Mouse (Mus musculus) frontal cortex, postnatal 36 days (tissue): ENCODE results near the gene Twist1.
A peak's percentile ranks its signal among the peaks of the same experiment; 100 is the strongest.

Experiments used
- DNase-seq, 2 experiments: peaks; one replicate each; pipeline ENCODE4 v3.0.0; 2022; ENCODE audit warnings: low spot score in 2 of 2

The Twist1 gene

GRCm38 (mm10) chr12:33957400-33958240 lies at the start of gene Twist1:
TSS of gene Twist1 (plus strand) at chr12:33957671.
- DNase-seq, result no peak

- DNase-seq, result no peak
Observed at GRCm38 (mm10) chr12:33926751-33927150, 30.7 kb upstream of the Twist1 start.

GRCm38 (mm10) chr12:33927334-33928098 lies 30.0 kb upstream of the Twist1 start:
- DNase-seq, result peak; percentile 2 to 4

- peak in 1 of 2 experiments; percentile 3 for DNase-seq
Observed at GRCm38 (mm10) chr12:33928331-33929192, 28.9 kb upstream of the Twist1 start, which contains the start of gene Ferd3l. TSS of gene Ferd3l (plus strand) at chr12:33928425.

GRCm38 (mm10) chr12:33952843-33953242 lies 4.6 kb upstream of the Twist1 start:
- DNase-seq, result no peak

- DNase-seq, result peak in 1 of 2 experiments; percentile 14
Observed at GRCm38 (mm10) chr12:33954931-33955565, 2.4 kb upstream of the Twist1 start.

- no peak for DNase-seq
Observed at GRCm38 (mm10) chr12:33955606-33956295, 1.7 kb upstream of the Twist1 start.

- DNase-seq, result no peak
Observed at GRCm38 (mm10) chr12:33956576-33957399, 683 bp upstream of the Twist1 start.

- DNase-seq, result no peak
Observed at GRCm38 (mm10) chr12:33958241-33959194, 1.0 kb downstream of the Twist1 start.

GRCm38 (mm10) chr12:33959206-33959605 lies 1.7 kb downstream of the Twist1 start:
- no peak for DNase-seq

GRCm38 (mm10) chr12:33959846-33960245 lies 2.4 kb downstream of the Twist1 start:
- no peak for DNase-seq

- no peak for DNase-seq
Observed at GRCm38 (mm10) chr12:33961013-33961412, 3.5 kb downstream of the Twist1 start.

GRCm38 (mm10) chr12:33962118-33962772 lies 4.8 kb downstream of the Twist1 start:
- no peak for DNase-seq

GRCm38 (mm10) chr12:33962773-33963130 lies 5.3 kb downstream of the Twist1 start:
- no peak for DNase-seq

- DNase-seq, result no peak
Observed at GRCm38 (mm10) chr12:33963671-33964369, 6.3 kb downstream of the Twist1 start.

GRCm38 (mm10) chr12:33964427-33964826 lies 7.0 kb downstream of the Twist1 start:
- no peak for DNase-seq

- no peak for DNase-seq
Observed at GRCm38 (mm10) chr12:33965661-33966360, 8.3 kb downstream of the Twist1 start.
